ENCODE assay signal across 8 mouse cellular contexts in genomic region chr14:31462886-31463285, GRCm38 (mm10). TPM values are rescaled to one million over a fixed set of nuclear protein-coding genes. Genes with fewer than 3 reads are reported as not detected.
DNase-seq lines count a peak whose midpoint lies in the region; ATAC-seq and TF ChIP-seq lines count a peak whose summit lies in the region.

No protein-coding gene starts in this region.

- H3K36me3 ChIP-seq in heart, embryonic 15.5 days: no peaks in the 10 kb centered on the region
- no peaks in the 10 kb centered on the region for H3K36me3 ChIP-seq in lung, embryonic 14.5 days (ENCODE audit: insufficient read depth)
- no peaks in the 10 kb centered on the region for H3K36me3 ChIP-seq in forebrain, embryonic 14.5 days (ENCODE audit: control insufficient read depth, insufficient read depth, low read length)

- peak; percentile 52; the same call in 1 of the 2 replicates for ATAC-seq in heart, embryonic 15.5 days (replicated peaks; ENCODE audit: insufficient number of reproducible peaks, insufficient read depth, low FRiP score, low read depth)
- peak; percentile 41; the same call in 1 of the 2 replicates for ATAC-seq in lung, embryonic 14.5 days (ENCODE audit: insufficient read depth)
- no peak for ATAC-seq in forebrain, embryonic 14.5 days

- 0 out of 2 replicates have a peak, but pooled peaks cover 3% of the 10 kb centered on the region for H3K4me1 ChIP-seq in heart, embryonic 15.5 days (replicated peaks)
- no peaks in the 10 kb centered on the region for H3K4me1 ChIP-seq in lung, embryonic 14.5 days (ENCODE audit: insufficient read depth)
- H3K4me1 ChIP-seq in forebrain, embryonic 14.5 days (ENCODE audit: control insufficient read depth, insufficient read depth, low read length): no peaks in the 10 kb centered on the region

- WGBS in heart, embryonic 15.5 days: 76% methylated on average over 6 of the region's 6 CpGs
- WGBS in lung, embryonic 14.5 days: 71% methylated on average over 6 of the region's 6 CpGs
- 72% methylated on average over 6 of the region's 6 CpGs for WGBS in forebrain, embryonic 14.5 days

- no peaks in the 10 kb centered on the region for H3K27me3 ChIP-seq in heart, embryonic 15.5 days
- no peaks in the 10 kb centered on the region for H3K27me3 ChIP-seq in lung, embryonic 14.5 days (ENCODE audit: insufficient read depth, low read length)
- H3K27me3 ChIP-seq in forebrain, embryonic 14.5 days (replicated peaks; ENCODE audit: control insufficient read depth, insufficient read depth, low read length): no peaks in the 10 kb centered on the region

- H3K4me2 ChIP-seq in heart, embryonic 15.5 days: no peak overlapping the region
- no peak overlapping the region for H3K4me2 ChIP-seq in lung, embryonic 14.5 days
- H3K4me2 ChIP-seq in forebrain, embryonic 14.5 days (ENCODE audit: low read length): no peak overlapping the region

- no peak overlapping the region for H3K4me3 ChIP-seq in heart, embryonic 15.5 days
- H3K4me3 ChIP-seq in lung, embryonic 14.5 days (ENCODE audit: low read depth, low read length): no peak overlapping the region
- H3K4me3 ChIP-seq in forebrain, embryonic 14.5 days (ENCODE audit: low read depth, low read length): no peak overlapping the region

- H3K27ac ChIP-seq in heart, embryonic 15.5 days: peak overlapping the region; percentile 67
- H3K27ac ChIP-seq in lung, embryonic 14.5 days (ENCODE audit: low read depth): no peak overlapping the region; the same call in 1 of the 2 replicates
- H3K27ac ChIP-seq in forebrain, embryonic 14.5 days (ENCODE audit: low read depth, low read length): no peak overlapping the region

- H3K9me3 ChIP-seq in heart, embryonic 15.5 days (replicated peaks): no peaks in the 10 kb centered on the region
- no peaks in the 10 kb centered on the region for H3K9me3 ChIP-seq in lung, embryonic 14.5 days (ENCODE audit: low read depth, low read length)
- H3K9me3 ChIP-seq in forebrain, embryonic 14.5 days (replicated peaks; ENCODE audit: control insufficient read depth, low read length): no peaks in the 10 kb centered on the region

- no peak overlapping the region for H3K9ac ChIP-seq in heart, embryonic 15.5 days
- H3K9ac ChIP-seq in lung, embryonic 14.5 days: no peak overlapping the region
- no peak overlapping the region for H3K9ac ChIP-seq in forebrain, embryonic 14.5 days (ENCODE audit: low read length)

- no peak for TF ChIP-seq CTCF in lung, embryonic 14.5 days (IDR thresholded peaks at IDR 0.05; ENCODE audit: low read depth)

- DNase-seq in adrenal gland, postnatal 14 days: peak; percentile 33
- no peak for DNase-seq in adrenal gland, adult 2 months
- DNase-seq in Muller cell, postnatal 12 days (ENCODE audit: inconsistent ontology term): peak; percentile 34
- peak; percentile 34 for DNase-seq in lung, embryonic 14.5 days
- DNase-seq in right cerebral cortex, adult 2 months (ENCODE audit: low spot score in 2 of 2): no peak
- no peak for DNase-seq in testis, postnatal 14 days (ENCODE audit: low spot score)
- no peak for DNase-seq in forebrain, embryonic 14.5 days (ENCODE audit: low spot score)

RNA-seq across cellular contexts. Expression of gene Sh3bp5, which starts 27.0 kb away (rescaled TPM):
- 123 and 142 TPM in 2 replicates for total RNA-seq in adrenal gland, postnatal 14 days (2021)
- total RNA-seq in adrenal gland, adult 2 months (2021): 100 to 1,000 TPM; 111 to 164 TPM
- polyA plus RNA-seq in adrenal gland, adult 2 months (2012; rRNA removed): 21.1 and 28.5 TPM in 2 replicates
- 21.4 and 28.4 TPM in 2 replicates for polyA plus RNA-seq in heart, embryonic 15.5 days (2015; fragmentation: Nextera tagmentation; extraction: Ambion mirVana)
- 12.8 and 14.8 TPM in 2 replicates for polyA plus RNA-seq in lung, embryonic 14.5 days (2014; fragmentation: Nextera tagmentation; extraction: Ambion mirVana)
- polyA plus RNA-seq in forebrain, embryonic 14.5 days (2014; fragmentation: Nextera tagmentation; extraction: Ambion mirVana): 33.9 and 44.8 TPM in 2 replicates

RNA-seq across cellular contexts. Expression of gene Eaf1, which starts 31.3 kb away (rescaled TPM):
- total RNA-seq in adrenal gland, postnatal 14 days (2021): 41.5 and 44.2 TPM in 2 replicates
- total RNA-seq in adrenal gland, adult 2 months (2021): 10 to 100 TPM; 51.9 to 76.2 TPM
- polyA plus RNA-seq in adrenal gland, adult 2 months (2012; rRNA removed): 54.2 and 66.7 TPM in 2 replicates
- polyA plus RNA-seq in heart, embryonic 15.5 days (2015; fragmentation: Nextera tagmentation; extraction: Ambion mirVana): 10.1 and 13.6 TPM in 2 replicates
- 27.1 and 27.5 TPM in 2 replicates for polyA plus RNA-seq in lung, embryonic 14.5 days (2014; fragmentation: Nextera tagmentation; extraction: Ambion mirVana)
- polyA plus RNA-seq in forebrain, embryonic 14.5 days (2014; fragmentation: Nextera tagmentation; extraction: Ambion mirVana): 9.7 and 10.1 TPM in 2 replicates

RNA-seq across cellular contexts. Expression of gene Mettl6, which starts 32.0 kb away (rescaled TPM):
- 22.0 and 30.2 TPM in 2 replicates for total RNA-seq in adrenal gland, postnatal 14 days (2021)
- 10 to 100 TPM; 18.7 TPM for total RNA-seq in adrenal gland, adult 2 months (2021)
- 3.8 and 5.0 TPM in 2 replicates for polyA plus RNA-seq in adrenal gland, adult 2 months (2012; rRNA removed)
- 34.1 and 38.4 TPM in 2 replicates for polyA plus RNA-seq in heart, embryonic 15.5 days (2015; fragmentation: Nextera tagmentation; extraction: Ambion mirVana)
- polyA plus RNA-seq in lung, embryonic 14.5 days (2014; fragmentation: Nextera tagmentation; extraction: Ambion mirVana): 52.9 and 57.3 TPM in 2 replicates
- polyA plus RNA-seq in forebrain, embryonic 14.5 days (2014; fragmentation: Nextera tagmentation; extraction: Ambion mirVana): 57.6 and 59.0 TPM in 2 replicates

Comparison
In these comparisons a context has a peak if more than half of its experiments do, and no peak if none do; other contexts are left out.
1. DNase-seq: peak in adrenal gland, postnatal 14 days (single experiment), Muller cell, postnatal 12 days (single experiment) and lung, embryonic 14.5 days (single experiment); none in adrenal gland, adult 2 months (single experiment), right cerebral cortex, adult 2 months (0 of 2), testis, postnatal 14 days (single experiment) and forebrain, embryonic 14.5 days (single experiment).